Mouse (Mus musculus) G1E-ER4 (cell line): Measurements from ENCODE around the gene Mybpc3. TPM values are rescaled to one million over a fixed set of nuclear protein-coding genes. Genes with fewer than 3 reads are reported as not detected.

Experiments used
- GATA1 ChIP-seq: IDR thresholded peaks from one replicate; pipeline ENCODE4 v1.8.0; 2012; ENCODE audit warnings: low read length, inconsistent platforms
- polyA plus RNA-seq: library from polyadenylated mRNA; stranded (reverse); fragments of >175 nt; gene quantifications from 2 replicates; pipeline ENCODE4 v1.2.3, GENCODE M21; 2012

Mybpc3 gene
- polyA plus RNA-seq: not detected in 2 replicates

- no peak for TF ChIP-seq GATA1
Measured at GRCm38 (mm10) chr2:91117585-91118275, at the start of gene Mybpc3. TSS of gene Mybpc3 (plus strand) at chr2:91118144.

DNA sequence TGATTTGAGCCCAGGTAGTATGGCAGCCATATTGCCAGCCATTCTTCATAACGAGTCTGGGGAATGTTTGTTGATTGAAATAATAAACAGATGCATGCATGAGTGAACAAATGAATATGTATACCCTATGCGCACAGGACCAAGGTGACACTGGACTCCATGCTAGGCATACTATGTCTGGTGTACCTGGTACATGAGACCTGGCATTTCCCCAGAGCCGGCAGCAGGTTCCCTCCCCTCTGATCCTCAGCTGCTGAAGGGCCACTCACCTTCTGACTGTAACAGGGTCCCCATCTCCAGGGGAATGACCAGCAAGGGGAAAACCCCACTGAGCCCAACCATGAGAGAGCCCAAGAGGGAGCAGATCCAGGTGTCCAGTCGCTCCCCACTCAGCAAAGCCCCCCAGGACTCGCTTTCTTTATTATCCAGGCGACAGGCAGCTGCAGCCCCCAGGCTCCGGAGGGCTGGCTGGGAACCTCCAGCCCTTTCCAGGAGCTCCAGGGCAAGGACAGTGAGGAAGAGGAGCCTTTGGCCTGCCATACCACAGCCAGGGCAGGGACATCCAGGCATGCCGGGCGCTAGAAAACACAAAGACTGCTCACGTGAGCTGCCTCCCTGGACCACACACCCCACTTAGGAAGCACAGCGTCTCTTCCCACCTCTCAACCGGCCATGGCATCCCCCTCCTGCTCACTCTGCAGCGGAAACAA is 49.6 kb upstream of the Mybpc3 start:
- no peak for TF ChIP-seq GATA1

DNA sequence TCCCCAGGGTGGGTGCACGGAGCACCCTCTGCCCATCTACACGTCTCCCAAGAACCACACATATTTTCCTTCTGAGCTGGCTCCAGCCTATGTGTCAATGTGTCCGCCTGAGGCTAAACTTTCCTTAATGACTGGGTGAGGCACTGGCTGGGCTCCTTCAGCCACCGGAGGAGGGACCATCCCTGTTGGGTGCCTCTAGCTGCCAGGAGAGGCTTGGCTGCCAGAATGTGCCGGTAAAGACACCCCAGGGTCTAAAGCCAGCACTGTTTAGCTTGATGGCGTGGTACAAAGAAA is 49.1 kb upstream of the Mybpc3 start:
- no peak for TF ChIP-seq GATA1

GRCm38 (mm10) chr2:91069306-91070000 is 48.5 kb upstream of the Mybpc3 start:
- TF ChIP-seq GATA1: no peak

DNA sequence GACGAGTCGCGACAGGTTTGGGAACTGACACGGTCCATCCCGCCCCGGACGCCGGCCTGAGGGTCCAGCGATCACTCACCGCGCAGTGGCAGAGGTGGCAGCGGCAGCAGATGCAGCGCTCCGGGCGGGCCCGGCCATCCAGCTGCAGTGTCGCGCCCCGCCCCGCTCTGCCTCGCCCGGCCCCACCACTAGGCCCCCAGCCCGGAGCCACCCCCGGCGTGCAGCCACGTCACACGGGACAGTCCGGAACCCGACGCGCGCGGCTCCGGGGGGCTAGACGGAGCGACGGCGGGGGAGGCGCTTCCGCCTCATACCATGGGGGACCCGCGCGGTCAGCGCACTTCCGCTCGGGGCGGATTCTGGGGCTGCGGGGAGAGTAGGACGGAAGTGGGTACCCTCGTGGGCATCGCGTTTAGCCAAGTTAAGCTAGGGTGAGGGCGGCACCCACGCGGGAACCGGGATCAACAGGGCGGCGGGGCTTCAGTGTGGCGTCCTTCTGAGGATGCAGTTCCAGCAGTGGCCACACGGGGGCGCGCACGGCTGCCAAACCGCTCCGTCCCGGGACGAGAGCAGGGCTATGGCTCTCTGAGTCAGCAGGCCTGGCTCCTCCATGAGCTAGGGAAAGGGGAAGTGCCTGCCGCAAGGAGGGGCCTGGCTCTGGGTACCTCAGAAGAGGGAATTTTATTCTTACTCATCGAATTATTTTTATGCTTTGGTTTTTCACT is 47.7 kb upstream of the Mybpc3 start, which contains the start of gene Slc39a13:
Slc39a13 (minus strand) TSS at position 342 of the 725 bp plus-strand sequence.
- no peak for TF ChIP-seq GATA1

DNA sequence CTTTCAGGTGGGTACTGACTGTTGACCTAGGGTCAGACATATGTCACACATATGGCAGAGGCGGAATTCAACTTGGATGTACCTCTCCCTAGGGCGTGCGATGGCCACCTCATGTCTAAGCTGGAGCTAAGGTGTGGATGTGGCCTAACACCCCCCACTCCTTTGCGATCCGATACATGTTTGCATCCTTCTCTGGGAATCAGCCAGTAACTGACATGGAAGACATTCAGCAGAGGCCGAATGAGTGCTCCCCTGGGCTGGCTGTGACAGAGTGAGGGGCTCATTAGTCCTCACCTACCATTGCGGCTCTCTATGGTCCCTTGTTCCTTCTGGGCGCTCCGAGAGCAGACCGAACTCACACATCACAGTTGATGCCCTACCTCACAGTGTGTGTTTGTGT is 46.9 kb upstream of the Mybpc3 start:
- TF ChIP-seq GATA1: no peak

DNA sequence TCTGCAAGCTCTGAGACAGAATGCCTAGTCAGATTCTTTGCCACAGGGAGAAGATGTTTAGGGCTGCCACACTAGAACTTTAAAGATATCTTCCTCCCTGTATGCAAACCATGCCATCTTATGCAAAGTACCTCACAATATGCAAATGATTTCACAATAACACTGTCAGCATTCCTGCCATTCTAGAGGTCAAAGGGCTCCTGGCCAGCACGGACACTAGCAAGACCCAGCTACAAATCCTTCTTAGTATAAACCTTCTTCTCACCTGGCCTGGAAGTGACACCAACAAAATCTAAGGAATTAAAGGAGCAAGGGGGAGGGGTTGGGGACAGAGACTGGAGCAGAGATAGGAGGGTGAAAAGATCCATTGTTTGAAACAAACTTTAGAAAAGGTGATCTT is 45.9 kb upstream of the Mybpc3 start:
- TF ChIP-seq GATA1: no peak

- no peak for TF ChIP-seq GATA1
Measured at GRCm38 (mm10) chr2:91077957-91078313, 40.0 kb upstream of the Mybpc3 start.

- no peak for TF ChIP-seq GATA1
Measured at GRCm38 (mm10) chr2:91078314-91079025, 39.5 kb upstream of the Mybpc3 start.

DNA sequence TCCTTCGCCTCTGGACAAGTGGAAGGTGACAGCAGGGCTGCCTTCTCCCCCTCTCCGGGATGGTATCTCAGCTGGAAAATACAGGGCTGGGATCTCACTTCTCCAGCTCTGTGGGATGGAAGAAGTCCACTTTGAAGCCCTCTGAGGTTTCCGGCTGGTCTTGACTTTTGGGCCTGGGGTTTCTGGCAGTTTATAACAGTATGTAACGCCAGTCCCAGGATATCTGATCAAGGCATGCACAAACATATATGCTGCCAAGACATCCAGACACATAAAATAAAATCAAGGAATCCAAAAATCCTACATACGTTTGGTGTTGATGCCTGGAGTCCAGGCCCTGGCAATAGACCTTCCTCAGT is 38.9 kb upstream of the Mybpc3 start:
- no peak for TF ChIP-seq GATA1

- TF ChIP-seq GATA1: no peak
Measured at GRCm38 (mm10) chr2:91080784-91081513, 37.0 kb upstream of the Mybpc3 start.

DNA sequence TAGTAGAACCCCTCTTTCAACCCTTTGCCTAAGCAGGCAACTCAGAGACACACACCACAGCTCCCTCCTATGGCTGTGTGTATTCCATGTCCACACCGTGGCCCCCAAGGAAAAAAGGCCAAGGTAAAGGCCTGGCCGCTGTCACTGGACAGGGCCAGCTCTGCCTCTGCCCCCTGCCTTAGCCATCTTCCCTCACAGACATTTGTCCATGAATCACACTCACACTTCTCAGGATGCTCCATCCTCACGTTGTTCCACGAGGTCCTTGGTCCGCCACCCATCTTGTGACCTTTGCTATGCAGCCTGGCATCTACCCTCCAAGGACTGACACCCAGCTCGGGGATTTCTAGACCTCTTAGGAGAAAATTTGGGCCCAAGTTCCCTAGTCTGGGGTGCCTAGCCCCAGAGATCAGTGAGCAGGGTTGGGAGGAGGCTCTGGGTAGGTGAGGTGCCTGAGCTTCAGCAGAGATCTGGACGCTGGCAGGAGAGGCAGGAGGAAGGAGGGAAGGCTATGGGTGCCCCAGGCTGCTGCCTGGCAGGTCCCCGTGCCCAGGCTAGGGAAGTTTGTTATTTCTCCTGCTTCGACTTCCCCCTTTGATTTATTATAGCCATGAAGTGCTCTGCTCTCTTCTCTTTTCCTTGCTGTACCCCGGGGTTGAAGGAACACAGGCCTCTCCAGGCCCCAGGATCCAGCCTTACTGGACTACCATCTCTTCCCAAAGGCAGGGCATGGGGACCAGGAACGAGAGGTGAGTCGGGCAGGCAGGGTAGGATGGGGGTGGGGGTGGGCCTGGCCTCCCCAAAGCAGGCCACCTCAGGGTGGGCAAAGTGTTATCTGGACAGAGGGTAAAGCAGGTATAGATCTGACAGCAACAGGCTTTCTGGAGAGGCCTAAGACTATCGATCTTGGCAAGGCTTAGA is 35.9 kb upstream of the Mybpc3 start, which contains the start of gene Spi1:
Spi1 (plus strand) TSS at position 616 of the 921 bp plus-strand sequence.
- no peak for TF ChIP-seq GATA1

DNA sequence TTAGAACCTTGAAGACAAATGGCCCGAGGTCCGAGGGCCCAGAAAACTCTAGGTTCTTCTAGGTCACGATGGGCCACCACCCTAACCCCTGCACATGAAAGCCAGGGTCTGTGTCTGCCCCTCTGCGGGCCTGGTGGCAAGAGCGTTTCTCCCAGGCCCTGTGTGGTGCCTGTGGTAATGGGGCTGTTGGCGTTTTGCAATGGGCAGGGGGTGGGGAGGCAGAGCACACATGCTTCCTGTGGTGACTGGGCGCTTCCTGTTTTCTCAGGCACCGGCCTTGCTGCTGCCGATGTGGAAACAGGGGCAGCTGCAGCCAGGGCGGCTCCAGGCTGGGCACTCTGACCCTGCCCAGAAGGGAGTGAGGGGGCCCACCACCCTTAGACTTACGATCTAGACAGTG is 35.1 kb upstream of the Mybpc3 start:
- TF ChIP-seq GATA1: no peak
